Mouse (Mus musculus): ENCODE results near the gene Tmem132e. TPM values are rescaled to one million over a fixed set of nuclear protein-coding genes. Genes with fewer than 3 reads are reported as not detected.

Gene Tmem132e
- total RNA-seq (2014; rRNA removed) (1.4 and 2.3 TPM in 2 replicates), polyA plus RNA-seq (2012; rRNA removed) (1.4 and 2.1 TPM in 2 replicates)

GRCm38 (mm10) chr11:82388371-82389313 lies at the start of gene Tmem132e:
Gene Tmem132e, plus strand, starts transcription at chr11:82388900.
- no peaks in the 10 kb centered on the region for H3K79me2 ChIP-seq (ENCODE audit: control insufficient read depth, insufficient read depth, low read length)
- DNase-seq (ENCODE audit: extremely low read depth, low read depth, low spot score) = no peak
- H3K27me3 ChIP-seq (ENCODE audit: control insufficient read depth, insufficient read depth, low read length) = peaks cover 14% of the 10 kb centered on the region; the same call in 1 of the 2 replicates
- H3K4me1 ChIP-seq (ENCODE audit: control insufficient read depth, insufficient read depth, low read length) = no peaks in the 10 kb centered on the region
- TF ChIP-seq CTCF (IDR thresholded peaks at IDR 0.05; ENCODE audit: low read depth, low read length) (no peak), POLR2A (IDR thresholded peaks at IDR 0.05; ENCODE audit: extremely low read depth, insufficient read depth, low read length) (no peak)
- H3K36me3 ChIP-seq (ENCODE audit: control insufficient read depth, insufficient read depth, low read length) = no peaks in the 10 kb centered on the region
- peak within 1 kb of the TSS; percentile 55 for H3K4me3 ChIP-seq (ENCODE audit: insufficient read depth, low read depth, low read length)
- peak within 1 kb of the TSS; percentile 63 for H3K9ac ChIP-seq (ENCODE audit: low read depth, low read length)
- 2% methylated on average over 88 of the region's 88 CpGs for WGBS
- peak within 1 kb of the TSS; percentile 33 for H3K27ac ChIP-seq (replicated peaks; ENCODE audit: insufficient read depth, low read depth, low read length)

- Histone ChIP-seq H3K4me1 (ENCODE audit: control insufficient read depth, insufficient read depth, low read length) (no peaks in the 10 kb centered on the region; the same call in 1 of the 2 replicates), H3K4me3 (ENCODE audit: insufficient read depth, low read depth, low read length) (no peak overlapping the region), H3K79me2 (ENCODE audit: control insufficient read depth, insufficient read depth, low read length) (no peaks in the 10 kb centered on the region), H3K36me3 (ENCODE audit: control insufficient read depth, insufficient read depth, low read length) (no peaks in the 10 kb centered on the region), H3K27me3 (ENCODE audit: control insufficient read depth, insufficient read depth, low read length) (no peaks in the 10 kb centered on the region), H3K27ac (replicated peaks; ENCODE audit: insufficient read depth, low read depth, low read length) (peak overlapping the region; percentile 61), H3K9ac (ENCODE audit: low read depth, low read length) (no peak overlapping the region)
- WGBS = 44% methylated on average over 7 of the region's 7 CpGs
- no peak for TF ChIP-seq CTCF (IDR thresholded peaks at IDR 0.05; ENCODE audit: low read depth, low read length)
- no peak for TF ChIP-seq POLR2A (IDR thresholded peaks at IDR 0.05; ENCODE audit: extremely low read depth, insufficient read depth, low read length)
- peak; percentile 20 for DNase-seq (ENCODE audit: extremely low read depth, low read depth, low spot score)
These were observed 48.7 kb upstream of the Tmem132e start for GRCm38 (mm10) chr11:82339921-82340401.

GRCm38 (mm10) chr11:82340416-82340815 lies 48.3 kb upstream of the Tmem132e start:
- no peaks in the 10 kb centered on the region; the same call in 1 of the 2 replicates for H3K4me1 ChIP-seq (ENCODE audit: control insufficient read depth, insufficient read depth, low read length)
- no peaks in the 10 kb centered on the region for H3K27me3 ChIP-seq (ENCODE audit: control insufficient read depth, insufficient read depth, low read length)
- no peak overlapping the region for H3K4me3 ChIP-seq (ENCODE audit: insufficient read depth, low read depth, low read length)
- peak overlapping the region; percentile 61 for H3K27ac ChIP-seq (replicated peaks; ENCODE audit: insufficient read depth, low read depth, low read length)
- 65% methylated on average over 6 of the region's 6 CpGs for WGBS
- no peak for DNase-seq (ENCODE audit: extremely low read depth, low read depth, low spot score)
- TF ChIP-seq CTCF (IDR thresholded peaks at IDR 0.05; ENCODE audit: low read depth, low read length) (no peak), POLR2A (IDR thresholded peaks at IDR 0.05; ENCODE audit: extremely low read depth, insufficient read depth, low read length) (no peak)
- H3K36me3 ChIP-seq (ENCODE audit: control insufficient read depth, insufficient read depth, low read length) = no peaks in the 10 kb centered on the region
- no peaks in the 10 kb centered on the region for H3K79me2 ChIP-seq (ENCODE audit: control insufficient read depth, insufficient read depth, low read length)
- no peak overlapping the region for H3K9ac ChIP-seq (ENCODE audit: low read depth, low read length)

- DNase-seq (ENCODE audit: extremely low read depth, low read depth, low spot score) = no peak
- Histone ChIP-seq H3K9ac (ENCODE audit: low read depth, low read length) (no peak overlapping the region), H3K79me2 (ENCODE audit: control insufficient read depth, insufficient read depth, low read length) (no peaks in the 10 kb centered on the region), H3K36me3 (ENCODE audit: control insufficient read depth, insufficient read depth, low read length) (no peaks in the 10 kb centered on the region), H3K27ac (replicated peaks; ENCODE audit: insufficient read depth, low read depth, low read length) (0 out of 2 replicates have a peak overlapping the region, but pooled peaks have one; percentile 61), H3K4me3 (ENCODE audit: insufficient read depth, low read depth, low read length) (no peak overlapping the region), H3K27me3 (ENCODE audit: control insufficient read depth, insufficient read depth, low read length) (no peaks in the 10 kb centered on the region), H3K4me1 (ENCODE audit: control insufficient read depth, insufficient read depth, low read length) (no peaks in the 10 kb centered on the region; the same call in 1 of the 2 replicates)
- TF ChIP-seq POLR2A (IDR thresholded peaks at IDR 0.05; ENCODE audit: extremely low read depth, insufficient read depth, low read length) (no peak), CTCF (IDR thresholded peaks at IDR 0.05; ENCODE audit: low read depth, low read length) (no peak)
- WGBS = 43% methylated on average over 2 of the region's 2 CpGs
These were observed 47.8 kb upstream of the Tmem132e start for GRCm38 (mm10) chr11:82340900-82341299.

- TF ChIP-seq CTCF (IDR thresholded peaks at IDR 0.05; ENCODE audit: low read depth, low read length) = no peak
- no peak for TF ChIP-seq POLR2A (IDR thresholded peaks at IDR 0.05; ENCODE audit: extremely low read depth, insufficient read depth, low read length)
- Histone ChIP-seq H3K9ac (ENCODE audit: low read depth, low read length) (no peak overlapping the region), H3K79me2 (ENCODE audit: control insufficient read depth, insufficient read depth, low read length) (no peaks in the 10 kb centered on the region), H3K4me1 (ENCODE audit: control insufficient read depth, insufficient read depth, low read length) (no peaks in the 10 kb centered on the region), H3K27ac (replicated peaks; ENCODE audit: insufficient read depth, low read depth, low read length) (no peak overlapping the region), H3K4me3 (ENCODE audit: insufficient read depth, low read depth, low read length) (no peak overlapping the region), H3K36me3 (ENCODE audit: control insufficient read depth, insufficient read depth, low read length) (no peaks in the 10 kb centered on the region), H3K27me3 (ENCODE audit: control insufficient read depth, insufficient read depth, low read length) (no peaks in the 10 kb centered on the region)
- 76% methylated on average over 10 of the region's 10 CpGs for whole genome bisulfite sequencing
- no peak for DNase-seq (ENCODE audit: extremely low read depth, low read depth, low spot score)
These were observed 37.7 kb upstream of the Tmem132e start for GRCm38 (mm10) chr11:82351039-82351438.

Measured in liver, adult 2 months (tissue).